Comparison of ENCODE assay signal across 10 mouse cellular contexts in genomic region chr17:72076306-72076921, GRCm38 (mm10).
DNase-seq lines count a peak whose midpoint lies in the region; ATAC-seq and TF ChIP-seq lines count a peak whose summit lies in the region.
"Had no signal": no experiment of that assay in that cellular context is flagged by ENCODE, and none has a peak within 500 bp of the region (broad histone marks: within the 10 kb centered on the region; RNA-seq: fewer than 3 reads in every experiment).

No protein-coding gene starts in this region.

- no peak overlapping the region for H3K9ac ChIP-seq in embryonic facial prominence, embryonic 11.5 days (replicated peaks; ENCODE audit: low read length)
- no peak overlapping the region for H3K9ac ChIP-seq in lung, postnatal 0 days (replicated peaks; ENCODE audit: low read depth)
- H3K9ac ChIP-seq in stomach, embryonic 16.5 days (ENCODE audit: low read length) = no peak overlapping the region

- no peak for TF ChIP-seq EP300 in lung, postnatal 0 days (IDR thresholded peaks at IDR 0.05)

- 48% methylated on average over 12 of the region's 12 CpGs for WGBS in embryonic facial prominence, embryonic 11.5 days
- 57% methylated on average over 12 of the region's 12 CpGs for WGBS in embryonic facial prominence, embryonic 10.5 days
- 5% methylated on average over 12 of the region's 12 CpGs for WGBS in lung, postnatal 0 days
- 5% methylated on average over 12 of the region's 12 CpGs for WGBS in stomach, embryonic 16.5 days

- TF ChIP-seq CTCF in lung, postnatal 0 days (IDR thresholded peaks at IDR 0.05) = no peak

- peak; percentile 2 for DNase-seq in embryonic facial prominence, embryonic 11.5 days (ENCODE audit: low spot score)
- DNase-seq in embryonic facial prominence, embryonic 10.5 days (ENCODE audit: low spot score) = no peak
- DNase-seq in lung, postnatal 0 days (ENCODE audit: low spot score) = peak; percentile 46
- DNase-seq in lung, postnatal 14 days = no peak
- peak; percentile 36 for DNase-seq in layer of hippocampus, postnatal 14 days (ENCODE audit: low spot score in 2 of 2)
- DNase-seq in adrenal gland, adult (ENCODE audit: inconsistent age in 2 of 2, low spot score in 1 of 2) = no peak
- DNase-seq in thymus, postnatal 4 days = no peak
- DNase-seq: thymus, postnatal 25 days had no signal

- ATAC-seq in embryonic facial prominence, embryonic 11.5 days (replicated peaks; ENCODE audit: insufficient number of reproducible peaks, low FRiP score, low TSS enrichment, low read depth) = no peak
- ATAC-seq in lung, postnatal 0 days = no peak
- ATAC-seq in stomach, embryonic 16.5 days (ENCODE audit: insufficient read depth, low FRiP score) = peak; percentile 50; the same call in 1 of the 2 replicates
- ATAC-seq: activated CD4-positive, CD25-positive, alpha-beta regulatory T cell, adult 4 months had no signal

- H3K27ac ChIP-seq in embryonic facial prominence, embryonic 11.5 days (replicated peaks; ENCODE audit: low read depth, low read length) = no peak overlapping the region
- no peak overlapping the region for H3K27ac ChIP-seq in embryonic facial prominence, embryonic 10.5 days (replicated peaks)
- no peak overlapping the region for H3K27ac ChIP-seq in lung, postnatal 0 days (ENCODE audit: low read length)
- H3K27ac ChIP-seq in stomach, embryonic 16.5 days (ENCODE audit: low read length) = no peak overlapping the region

- H3K4me1 ChIP-seq in embryonic facial prominence, embryonic 11.5 days (ENCODE audit: control insufficient read depth, insufficient read depth, low read length) = no peaks in the 10 kb centered on the region
- no peaks in the 10 kb centered on the region for H3K4me1 ChIP-seq in embryonic facial prominence, embryonic 10.5 days
- no peaks in the 10 kb centered on the region for H3K4me1 ChIP-seq in lung, postnatal 0 days (ENCODE audit: insufficient read depth, low read depth, low read length)
- H3K4me1 ChIP-seq in stomach, embryonic 16.5 days (ENCODE audit: control insufficient read depth, insufficient read depth, low read length) = no peaks in the 10 kb centered on the region; the same call in 1 of the 2 replicates

- H3K4me3 ChIP-seq in embryonic facial prominence, embryonic 11.5 days (ENCODE audit: low read depth, low read length) = no peak overlapping the region
- no peak overlapping the region for H3K4me3 ChIP-seq in embryonic facial prominence, embryonic 10.5 days
- H3K4me3 ChIP-seq in lung, postnatal 0 days (ENCODE audit: low read depth, low read length) = no peak overlapping the region
- H3K4me3 ChIP-seq in stomach, embryonic 16.5 days (replicated peaks; ENCODE audit: low read length) = no peak overlapping the region

- no peaks in the 10 kb centered on the region for H3K9me3 ChIP-seq in embryonic facial prominence, embryonic 11.5 days (replicated peaks; ENCODE audit: control insufficient read depth, low read length)
- no peaks in the 10 kb centered on the region for H3K9me3 ChIP-seq in embryonic facial prominence, embryonic 10.5 days
- H3K9me3 ChIP-seq in lung, postnatal 0 days (ENCODE audit: low read length) = no peaks in the 10 kb centered on the region
- H3K9me3 ChIP-seq in stomach, embryonic 16.5 days (replicated peaks; ENCODE audit: control insufficient read depth, low read length) = no peaks in the 10 kb centered on the region

- H3K4me2 ChIP-seq in embryonic facial prominence, embryonic 11.5 days (ENCODE audit: low read depth, low read length) = no peak overlapping the region
- no peak overlapping the region for H3K4me2 ChIP-seq in lung, postnatal 0 days (replicated peaks; ENCODE audit: low read depth, low read length)
- no peak overlapping the region for H3K4me2 ChIP-seq in stomach, embryonic 16.5 days (ENCODE audit: low read depth, low read length)

- H3K27me3 ChIP-seq in embryonic facial prominence, embryonic 11.5 days (ENCODE audit: control insufficient read depth, insufficient read depth, low read length) = no peaks in the 10 kb centered on the region
- H3K27me3 ChIP-seq in embryonic facial prominence, embryonic 10.5 days (replicated peaks; ENCODE audit: low read depth, poor library complexity, severe bottlenecking) = no peaks in the 10 kb centered on the region
- no peaks in the 10 kb centered on the region for H3K27me3 ChIP-seq in lung, postnatal 0 days (replicated peaks; ENCODE audit: insufficient read depth, low read length)
- H3K27me3 ChIP-seq in stomach, embryonic 16.5 days (ENCODE audit: control insufficient read depth, insufficient read depth, low read length) = no peaks in the 10 kb centered on the region

- H3K36me3 ChIP-seq in embryonic facial prominence, embryonic 11.5 days (replicated peaks; ENCODE audit: control insufficient read depth, insufficient read depth, low read depth, low read length) = no peaks in the 10 kb centered on the region
- H3K36me3 ChIP-seq in embryonic facial prominence, embryonic 10.5 days (replicated peaks) = no peaks in the 10 kb centered on the region
- H3K36me3 ChIP-seq in lung, postnatal 0 days (ENCODE audit: insufficient read depth, low read length) = no peaks in the 10 kb centered on the region
- no peaks in the 10 kb centered on the region for H3K36me3 ChIP-seq in stomach, embryonic 16.5 days (ENCODE audit: control insufficient read depth, insufficient read depth, low read length)

Comparison
In these comparisons a context has a peak if more than half of its experiments do, and no peak if none do; other contexts are left out.
1. DNase-seq: peak in embryonic facial prominence, embryonic 11.5 days (single experiment), lung, postnatal 0 days (single experiment) and layer of hippocampus, postnatal 14 days (2 of 2); none in embryonic facial prominence, embryonic 10.5 days (single experiment), lung, postnatal 14 days (single experiment), adrenal gland, adult (0 of 2) and thymus, postnatal 4 days (single experiment).